Mouse (Mus musculus) layer of hippocampus, postnatal 36 days (tissue): ENCODE results near the gene Man2a1. TPM values are rescaled to one million over a fixed set of nuclear protein-coding genes. Genes with fewer than 3 reads are reported as not detected.

ENCODE experiments used
- DNase-seq, 2 experiments: peaks; one replicate each; pipeline ENCODE4 v3.0.0; 2022
- total RNA-seq, 2 experiments: library from RNA; stranded (reverse); gene quantifications; 2 replicates each; pipeline ENCODE4 v1.2.3; 2021

Man2a1 gene
- total RNA-seq, 2 experiments from 2014 or later: 14.9 to 16.4 TPM

- no peak for DNase-seq
Observed at GRCm38 (mm10) chr17:64763491-64763890, 163.0 kb downstream of the Man2a1 start.

GRCm38 (mm10) chr17:64764175-64765122, 163.9 kb downstream of the Man2a1 start:
- DNase-seq: no peak

GRCm38 (mm10) chr17:64765286-64765685, 164.8 kb downstream of the Man2a1 start:
- no peak for DNase-seq

- no peak for DNase-seq
Observed at GRCm38 (mm10) chr17:64766507-64766906, 166.0 kb downstream of the Man2a1 start.

- no peak for DNase-seq
Observed at GRCm38 (mm10) chr17:64770277-64770676, 169.7 kb downstream of the Man2a1 start.

- no peak for DNase-seq
Observed at GRCm38 (mm10) chr17:64772611-64773010, 172.1 kb downstream of the Man2a1 start.

- DNase-seq: no peak
Observed at GRCm38 (mm10) chr17:64774218-64774617, 173.7 kb downstream of the Man2a1 start.

GRCm38 (mm10) chr17:64778300-64778699, 177.8 kb downstream of the Man2a1 start:
- DNase-seq: no peak

- DNase-seq: no peak
Observed at GRCm38 (mm10) chr17:64778756-64779155, 178.2 kb downstream of the Man2a1 start.

GRCm38 (mm10) chr17:64780753-64781490, 180.4 kb downstream of the Man2a1 start:
- DNase-seq: no peak

GRCm38 (mm10) chr17:64782307-64782706, 181.8 kb downstream of the Man2a1 start:
- no peak for DNase-seq

GRCm38 (mm10) chr17:64785961-64786360, 185.4 kb downstream of the Man2a1 start:
- DNase-seq: no peak

- DNase-seq: no peak
Observed at GRCm38 (mm10) chr17:64788301-64788700, 187.8 kb downstream of the Man2a1 start.

GRCm38 (mm10) chr17:64789175-64789574, 188.6 kb downstream of the Man2a1 start:
- no peak for DNase-seq

- DNase-seq: no peak
Observed at GRCm38 (mm10) chr17:64792076-64792475, 191.5 kb downstream of the Man2a1 start.

- no peak for DNase-seq
Observed at GRCm38 (mm10) chr17:64792623-64793022, 192.1 kb downstream of the Man2a1 start.

- DNase-seq: no peak
Observed at GRCm38 (mm10) chr17:64802168-64802955, 201.8 kb downstream of the Man2a1 start.

- no peak for DNase-seq
Observed at GRCm38 (mm10) chr17:64802956-64803275, 202.4 kb downstream of the Man2a1 start.
